Mouse (Mus musculus) heart, embryonic 13.5 days (tissue): ENCODE data around the gene Olfr638. TPM values are rescaled to one million over a fixed set of nuclear protein-coding genes. Genes with fewer than 3 reads are reported as not detected.

Source experiments
- ATAC-seq: fragments of 200-750 bp; cut with Nextera tagmentation; 2 replicates; pipeline ENCODE4 v1.8.0; 2017; ENCODE audit warnings: moderate TSS enrichment; ENCODE audit not compliant: insufficient number of reproducible peaks, low FRiP score, low TSS enrichment; ENCODE audit errors: extremely low read depth
- H3K27ac ChIP-seq: fragments of 300-500 bp; sonication (generic); replicated peaks from 2 replicates; pipeline ENCODE4 v1.5.1; 2015; ENCODE audit warnings: moderate library complexity, mild to moderate bottlenecking, inconsistent platforms
- H3K27me3 ChIP-seq: fragments of 300-500 bp; sonication (generic); replicated peaks from 2 replicates; pipeline ENCODE4 v1.6.1; 2015; ENCODE audit warnings: mild to moderate bottlenecking, inconsistent platforms
- H3K36me3 ChIP-seq: fragments of 300-500 bp; sonication (generic); 2 replicates; pipeline ENCODE4 v1.6.1; 2015; ENCODE audit warnings: mild to moderate bottlenecking, inconsistent platforms
- H3K4me1 ChIP-seq: fragments of 300-500 bp; sonication (generic); 2 replicates; pipeline ENCODE4 v1.6.1; 2015; ENCODE audit warnings: inconsistent platforms
- H3K4me2 ChIP-seq: fragments of 300-500 bp; sonication (generic); 2 replicates; pipeline ENCODE4 v1.6.1; 2015; ENCODE audit warnings: inconsistent platforms, mild to moderate bottlenecking, moderate library complexity
- H3K4me3 ChIP-seq: fragments of 300-500 bp; sonication (generic); 2 replicates; pipeline ENCODE4 v1.5.1; 2015; ENCODE audit warnings: moderate library complexity, mild to moderate bottlenecking, inconsistent platforms
- H3K9ac ChIP-seq: fragments of 300-500 bp; sonication (generic); 2 replicates; pipeline ENCODE4 v1.6.1; 2015; ENCODE audit warnings: inconsistent platforms, mild to moderate bottlenecking, moderate library complexity
- H3K9me3 ChIP-seq: fragments of 300-500 bp; sonication (generic); 2 replicates; pipeline ENCODE4 v1.6.1; 2016; ENCODE audit warnings: inconsistent platforms
- WGBS: fragments of 180-500 bp; shearing (Covaris S2); methylation state at CpG from one replicate; pipeline ENCODE4 v1.1.7; 2015; ENCODE audit warnings: mixed read lengths; 5-methylcytosine and 5-hydroxymethylcytosine counted together
- polyA plus RNA-seq: library from polyadenylated mRNA; unstranded; fragments of >200 nt; fragmentation: Nextera tagmentation; extraction: Ambion mirVana; gene quantifications from 2 replicates; pipeline ENCODE4 v1.2.1, GENCODE M21; 2015

The Olfr638 gene
- polyA plus RNA-seq, 1 experiment from 2014 or later = not detected

- Histone ChIP-seq H3K4me2 (no peak within 1 kb of the TSS), H3K4me3 (no peak within 1 kb of the TSS), H3K27me3 (no peaks in the 10 kb centered on the region), H3K36me3 (no peaks in the 10 kb centered on the region), H3K9ac (no peak within 1 kb of the TSS), H3K27ac (no peak within 1 kb of the TSS), H3K9me3 (no peaks in the 10 kb centered on the region), H3K4me1 (no peaks in the 10 kb centered on the region)
- WGBS = 52% methylated on average over 1 of the region's 1 CpGs
- no peak for ATAC-seq
Measured at GRCm38 (mm10) chr7:104052566-104052965, 54.0 kb downstream of the Olfr638 start, which contains the start of gene Olfr642. Gene Olfr642 (minus strand): TSS chr7:104052666.

Other genes with a start within 250 kb of the Olfr638 start
- gene Olfr630, start 241.4 kb upstream of the Olfr638 start, polyA plus RNA-seq = not detected in 2 replicates
- not detected in 2 replicates for gene Olfr69, start 227.2 kb upstream of the Olfr638 start, polyA plus RNA-seq
- gene Olfr68, start 219.0 kb upstream of the Olfr638 start, polyA plus RNA-seq = not detected in 2 replicates
- not detected in 2 replicates for gene Olfr67, start 206.9 kb upstream of the Olfr638 start, polyA plus RNA-seq
- gene Hbb-bt, start 184.8 kb upstream of the Olfr638 start, polyA plus RNA-seq = 7,919 and 10,944 TPM in 2 replicates
- gene Hbb-bs, start 170.7 kb upstream of the Olfr638 start, polyA plus RNA-seq = 15,930 and 21,711 TPM in 2 replicates
- not detected in 2 replicates for gene Hbb-bh2, start 158.2 kb upstream of the Olfr638 start, polyA plus RNA-seq
- gene Hbb-bh1, start 155.6 kb upstream of the Olfr638 start, polyA plus RNA-seq = 230 and 536 TPM in 2 replicates
- gene Hbb-y, start 145.5 kb upstream of the Olfr638 start, polyA plus RNA-seq = 25,617 and 43,684 TPM in 2 replicates
- not detected in 2 replicates for gene Olfr66, start 112.5 kb upstream of the Olfr638 start, polyA plus RNA-seq
- gene Olfr64, start 104.3 kb upstream of the Olfr638 start, polyA plus RNA-seq = not detected in 2 replicates
- gene Olfr65, start 95.3 kb upstream of the Olfr638 start, polyA plus RNA-seq = not detected in 2 replicates
- gene Olfr631, start 69.9 kb upstream of the Olfr638 start, polyA plus RNA-seq = not detected in 2 replicates
- not detected in 2 replicates for gene Olfr632, start 64.4 kb upstream of the Olfr638 start, polyA plus RNA-seq
- not detected in 2 replicates for gene Olfr633, start 54.3 kb upstream of the Olfr638 start, polyA plus RNA-seq
- not detected in 2 replicates for gene Olfr635, start 27.6 kb upstream of the Olfr638 start, polyA plus RNA-seq
- gene Olfr639, start 18.6 kb downstream of the Olfr638 start, polyA plus RNA-seq = not detected in 2 replicates
- gene Olfr640, start 26.8 kb downstream of the Olfr638 start, polyA plus RNA-seq = not detected in 2 replicates
- not detected in 2 replicates for gene Olfr641, start 36.7 kb downstream of the Olfr638 start, polyA plus RNA-seq
- not detected in 2 replicates for gene Olfr642, start 53.9 kb downstream of the Olfr638 start, polyA plus RNA-seq
- not detected in 2 replicates for gene 4930516K23Rik, start 62.7 kb downstream of the Olfr638 start, polyA plus RNA-seq
- gene Olfr644, start 73.1 kb downstream of the Olfr638 start, polyA plus RNA-seq = not detected in 2 replicates
- gene Olfr645, start 86.7 kb downstream of the Olfr638 start, polyA plus RNA-seq = not detected in 2 replicates
- gene Olfr646, start 106.1 kb downstream of the Olfr638 start, polyA plus RNA-seq = not detected in 2 replicates
- not detected in 2 replicates for gene Ubqln5, start 131.1 kb downstream of the Olfr638 start, polyA plus RNA-seq
- gene Olfr643, start 138.7 kb downstream of the Olfr638 start, polyA plus RNA-seq = not detected in 2 replicates
- not detected in 2 replicates for gene Ubqln3, start 144.5 kb downstream of the Olfr638 start, polyA plus RNA-seq
- gene Ubqlnl, start 151.8 kb downstream of the Olfr638 start, polyA plus RNA-seq = not detected in 2 replicates
- gene Olfm5, start 166.1 kb downstream of the Olfr638 start, polyA plus RNA-seq = not detected in 2 replicates
- gene Olfr648, start 184.6 kb downstream of the Olfr638 start, polyA plus RNA-seq = 0.12 and 0.19 TPM in 2 replicates
- not detected in 2 replicates for gene Olfr649, start 197.2 kb downstream of the Olfr638 start, polyA plus RNA-seq
- gene Trim6, start 220.0 kb downstream of the Olfr638 start, polyA plus RNA-seq = 2.8 TPM in 2 replicates
- 2.1 and 2.4 TPM in 2 replicates for gene Trim34a, start 245.7 kb downstream of the Olfr638 start, polyA plus RNA-seq